Mouse (Mus musculus) right cerebral cortex, postnatal 36 days (tissue): Measurements from ENCODE around the gene Olfr1051.
"Not testable (repeated sequence)": the region's sequence is repeated elsewhere in the genome, so short reads cannot be mapped to it uniquely, and the experiment has no call there.

Experiments
- DNase-seq, 2 experiments: peaks; one replicate each; pipeline ENCODE4 v3.0.0; 2022; ENCODE audit warnings: low spot score in 2 of 2, mixed read lengths in 1 of 2

The Olfr1051 gene

GRCm38 (mm10) chr2:86278988-86279387 lies at the start of gene Olfr1051:
Gene Olfr1051, minus strand, starts transcription at chr2:86279088.
- not testable (repeated sequence) for DNase-seq

GRCm38 (mm10) chr2:86315184-86315583 lies 36.3 kb upstream of the Olfr1051 start, which contains the start of gene Olfr1053:
Gene Olfr1053, minus strand, starts transcription at chr2:86315284.
- DNase-seq = no peak

GRCm38 (mm10) chr2:86292155-86292554 lies 13.3 kb upstream of the Olfr1051 start, which contains the start of gene Olfr1052:
Gene Olfr1052, plus strand, starts transcription at chr2:86292455.
- DNase-seq = no peak

- DNase-seq = not testable (repeated sequence)
Observed at GRCm38 (mm10) chr2:86258228-86258627, 20.7 kb downstream of the Olfr1051 start, which contains the start of gene Olfr1049. Gene Olfr1049, minus strand, starts transcription at chr2:86258328.

- DNase-seq = no peak
Observed at GRCm38 (mm10) chr2:86240189-86240588, 38.7 kb downstream of the Olfr1051 start, which contains the start of gene Olfr1048. Gene Olfr1048, minus strand, starts transcription at chr2:86240289.

- DNase-seq = no peak
Observed at GRCm38 (mm10) chr2:86231301-86231700, 47.6 kb downstream of the Olfr1051 start, which contains the start of gene Olfr1047. Gene Olfr1047, minus strand, starts transcription at chr2:86231401.
